Mouse (Mus musculus): Measurements from ENCODE around the gene Olfr907.

Olfr907 gene

DNA sequence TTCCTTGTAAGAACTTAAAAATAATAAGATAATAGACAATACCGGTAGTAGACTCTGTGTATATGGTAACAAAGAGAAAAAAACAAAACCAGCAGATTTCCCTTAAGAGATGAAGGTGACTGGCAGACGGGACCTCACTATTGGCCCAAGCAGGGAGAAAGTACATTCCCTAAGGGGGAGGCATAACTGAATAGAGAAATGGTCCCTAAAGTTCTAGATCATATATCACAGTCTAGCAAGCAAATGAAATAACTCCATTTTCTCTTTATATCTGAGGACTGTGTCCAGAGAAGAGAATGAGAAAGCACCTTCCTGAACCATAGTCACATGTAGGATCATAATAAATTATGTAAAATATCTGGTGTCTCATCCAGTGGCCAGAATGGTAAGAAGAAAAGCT is at the start of gene Olfr907:
Olfr907 (plus strand) TSS at position 301 of the 400 bp plus-strand sequence.
- DNase-seq: no peak

- no peak for DNase-seq
Measured at GRCm38 (mm10) chr9:38447352-38447751, 48.2 kb upstream of the Olfr907 start, which contains the start of gene Olfr902. TSS of gene Olfr902 (plus strand) at chr9:38447652.

DNA sequence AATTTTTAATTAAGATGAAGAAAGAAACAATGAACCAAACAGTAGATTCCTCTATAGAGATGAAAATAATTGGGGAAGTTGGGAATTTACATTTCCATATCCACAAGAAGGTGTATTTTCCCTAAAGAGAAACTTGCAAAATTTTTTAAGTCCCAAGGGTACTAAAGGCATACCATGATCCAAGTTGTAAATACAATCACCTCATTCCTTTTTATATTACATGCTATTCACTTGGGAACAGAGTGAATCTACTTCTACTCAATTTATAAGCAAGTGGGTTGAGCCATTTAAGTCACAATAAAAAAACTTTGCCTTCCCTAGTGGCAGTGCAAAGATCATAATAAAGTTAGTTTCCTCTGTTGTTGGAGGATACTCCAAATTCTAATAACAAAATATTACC is 32.8 kb upstream of the Olfr907 start, which contains the start of gene Olfr904:
Olfr904 (plus strand) TSS at position 301 of the 400 bp plus-strand sequence.
- DNase-seq: no peak

- DNase-seq: no peak
Measured at GRCm38 (mm10) chr9:38470807-38471206, 24.8 kb upstream of the Olfr907 start, which contains the start of gene Olfr905. TSS of gene Olfr905 (plus strand) at chr9:38471107.

GRCm38 (mm10) chr9:38486785-38487184 is 8.8 kb upstream of the Olfr907 start, which contains the start of gene Olfr906:
TSS of gene Olfr906 (plus strand) at chr9:38487085.
- no peak for DNase-seq

- no peak for DNase-seq
Measured at GRCm38 (mm10) chr9:38512353-38512752, 16.8 kb downstream of the Olfr907 start.

DNA sequence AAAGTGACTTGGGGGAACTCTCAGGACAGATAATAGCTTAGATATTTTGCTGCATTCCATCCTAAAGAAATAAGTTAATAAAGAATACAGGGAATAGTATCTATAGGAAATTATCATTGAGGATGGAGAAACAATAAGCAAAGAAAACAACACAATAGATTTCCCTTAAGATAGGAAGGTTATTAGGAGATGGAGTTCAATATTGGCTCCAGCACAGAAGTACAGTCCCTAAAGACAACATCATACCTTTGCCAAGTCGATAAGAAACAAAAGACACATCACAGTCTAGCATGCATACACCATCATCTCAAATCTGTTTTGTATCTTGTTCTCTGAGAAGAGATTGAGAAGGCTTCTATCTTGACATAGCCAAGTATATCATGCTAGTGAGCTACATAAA is 25.7 kb downstream of the Olfr907 start, which contains the start of gene Olfr911-ps1:
Olfr911-ps1 (plus strand) TSS at position 301 of the 400 bp plus-strand sequence.
- no peak for DNase-seq

GRCm38 (mm10) chr9:38537549-38537948 is 41.9 kb downstream of the Olfr907 start, which contains the start of gene Olfr910:
TSS of gene Olfr910 (plus strand) at chr9:38537849.
- no peak for DNase-seq
